Mouse (Mus musculus): ENCODE data around the gene Pfdn2. TPM values are rescaled to one million over a fixed set of nuclear protein-coding genes. Genes with fewer than 3 reads are reported as not detected.
A peak's percentile ranks its signal among the peaks of the same experiment; 100 is the strongest.
"Not testable (repeated sequence)": the region's sequence is repeated elsewhere in the genome, so short reads cannot be mapped to it uniquely, and the experiment has no call there.

Gene Pfdn2
- polyA plus RNA-seq, 1 experiment from 2014 or later, result 30.9 TPM

- peaks cover 26% of the 10 kb centered on the region for H3K4me1 ChIP-seq (ENCODE audit: control insufficient read depth, low read depth, low read length)
- H3K36me3 ChIP-seq (ENCODE audit: control insufficient read depth, insufficient read depth); ATAC-seq (ENCODE audit: low read depth); H3K27ac ChIP-seq (ENCODE audit: low read length); H3K4me3 ChIP-seq (ENCODE audit: low read depth, low read length); H3K9me3 ChIP-seq (replicated peaks; ENCODE audit: control insufficient read depth, low read length); H3K9ac ChIP-seq (ENCODE audit: low read depth, low read length); H3K27me3 ChIP-seq (ENCODE audit: control insufficient read depth, insufficient read depth, low read depth, low read length); H3K4me2 ChIP-seq (ENCODE audit: low read depth, low read length): not testable (repeated sequence)
- 68% methylated on average over 3 of the region's 4 CpGs for WGBS (ENCODE audit: insufficient replicate concordance)
Observed at GRCm38 (mm10) chr1:171326588-171326987, 18.9 kb upstream of the Pfdn2 start.

- H3K9ac ChIP-seq (ENCODE audit: low read depth, low read length), result peak overlapping the region; percentile 93
- no peak for ATAC-seq (ENCODE audit: low read depth)
- H3K4me1 ChIP-seq (ENCODE audit: control insufficient read depth, low read depth, low read length), result peaks cover 25% of the 10 kb centered on the region
- peak overlapping the region; percentile 95 for H3K4me2 ChIP-seq (ENCODE audit: low read depth, low read length)
- peak overlapping the region; percentile 71 for H3K4me3 ChIP-seq (ENCODE audit: low read depth, low read length)
- H3K27me3 ChIP-seq (ENCODE audit: control insufficient read depth, insufficient read depth, low read depth, low read length), result no peaks in the 10 kb centered on the region
- H3K27ac ChIP-seq (ENCODE audit: low read length), result peak overlapping the region; percentile 90
- no peaks in the 10 kb centered on the region for H3K36me3 ChIP-seq (ENCODE audit: control insufficient read depth, insufficient read depth)
- no peaks in the 10 kb centered on the region for H3K9me3 ChIP-seq (replicated peaks; ENCODE audit: control insufficient read depth, low read length)
- 24% methylated on average over 9 of the region's 9 CpGs for WGBS (ENCODE audit: insufficient replicate concordance)
Observed at GRCm38 (mm10) chr1:171328244-171328643, 17.2 kb upstream of the Pfdn2 start.

GRCm38 (mm10) chr1:171328839-171329432, 16.5 kb upstream of the Pfdn2 start, which contains the start of gene Dedd:
TSS of gene Dedd (plus strand) at chr1:171329145.
- H3K4me3 ChIP-seq (ENCODE audit: low read depth, low read length), result peak within 1 kb of the TSS; percentile 71
- H3K9ac ChIP-seq (ENCODE audit: low read depth, low read length), result peak within 1 kb of the TSS; percentile 93
- peak; percentile 86 for ATAC-seq (ENCODE audit: low read depth)
- WGBS (ENCODE audit: insufficient replicate concordance), result 1% methylated on average over 47 of the region's 48 CpGs
- H3K9me3 ChIP-seq (replicated peaks; ENCODE audit: control insufficient read depth, low read length), result no peaks in the 10 kb centered on the region
- peak within 1 kb of the TSS; percentile 95 for H3K4me2 ChIP-seq (ENCODE audit: low read depth, low read length)
- H3K27ac ChIP-seq (ENCODE audit: low read length), result peak within 1 kb of the TSS; percentile 90
- no peaks in the 10 kb centered on the region for H3K27me3 ChIP-seq (ENCODE audit: control insufficient read depth, insufficient read depth, low read depth, low read length)
- H3K36me3 ChIP-seq (ENCODE audit: control insufficient read depth, insufficient read depth), result no peaks in the 10 kb centered on the region
- H3K4me1 ChIP-seq (ENCODE audit: control insufficient read depth, low read depth, low read length), result peaks cover 25% of the 10 kb centered on the region

- no peaks in the 10 kb centered on the region for H3K9me3 ChIP-seq (replicated peaks; ENCODE audit: control insufficient read depth, low read length)
- peak overlapping the region; percentile 95 for H3K4me2 ChIP-seq (ENCODE audit: low read depth, low read length)
- H3K4me3 ChIP-seq (ENCODE audit: low read depth, low read length), result peak overlapping the region; percentile 71
- H3K4me1 ChIP-seq (ENCODE audit: control insufficient read depth, low read depth, low read length), result peaks cover 25% of the 10 kb centered on the region
- under 1% methylated on average over 44 of the region's 61 CpGs for WGBS (ENCODE audit: insufficient replicate concordance)
- peak; percentile 73 for ATAC-seq (ENCODE audit: low read depth)
- H3K9ac ChIP-seq (ENCODE audit: low read depth, low read length), result peak overlapping the region; percentile 93
- peak overlapping the region; percentile 90 for H3K27ac ChIP-seq (ENCODE audit: low read length)
- no peaks in the 10 kb centered on the region for H3K27me3 ChIP-seq (ENCODE audit: control insufficient read depth, insufficient read depth, low read depth, low read length)
- H3K36me3 ChIP-seq (ENCODE audit: control insufficient read depth, insufficient read depth), result no peaks in the 10 kb centered on the region
Observed at GRCm38 (mm10) chr1:171329433-171330215, 15.8 kb upstream of the Pfdn2 start.

- Histone ChIP-seq H3K27me3 (ENCODE audit: control insufficient read depth, insufficient read depth, low read depth, low read length) (no peaks in the 10 kb centered on the region), H3K27ac (ENCODE audit: low read length) (peak overlapping the region; percentile 90), H3K4me2 (ENCODE audit: low read depth, low read length) (peak overlapping the region; percentile 95), H3K9me3 (replicated peaks; ENCODE audit: control insufficient read depth, low read length) (no peaks in the 10 kb centered on the region), H3K9ac (ENCODE audit: low read depth, low read length) (peak overlapping the region; percentile 93), H3K4me3 (ENCODE audit: low read depth, low read length) (peak overlapping the region; percentile 71), H3K4me1 (ENCODE audit: control insufficient read depth, low read depth, low read length) (peaks cover 25% of the 10 kb centered on the region), H3K36me3 (ENCODE audit: control insufficient read depth, insufficient read depth) (no peaks in the 10 kb centered on the region)
- WGBS (ENCODE audit: insufficient replicate concordance), result 2% methylated on average over 4 of the region's 4 CpGs
- no peak for ATAC-seq (ENCODE audit: low read depth)
Observed at GRCm38 (mm10) chr1:171330216-171330560, 15.3 kb upstream of the Pfdn2 start.

- no peak for ATAC-seq (ENCODE audit: low read depth)
- H3K36me3 ChIP-seq (ENCODE audit: control insufficient read depth, insufficient read depth), result peaks cover 24% of the 10 kb centered on the region
- no peaks in the 10 kb centered on the region for H3K27me3 ChIP-seq (ENCODE audit: control insufficient read depth, insufficient read depth, low read depth, low read length)
- no peak overlapping the region for H3K9ac ChIP-seq (ENCODE audit: low read depth, low read length)
- H3K4me2 ChIP-seq (ENCODE audit: low read depth, low read length), result no peak overlapping the region
- H3K9me3 ChIP-seq (replicated peaks; ENCODE audit: control insufficient read depth, low read length), result peaks cover 2% of the 10 kb centered on the region; the same call in 1 of the 2 replicates
- peaks cover 15% of the 10 kb centered on the region for H3K4me1 ChIP-seq (ENCODE audit: control insufficient read depth, low read depth, low read length)
- H3K27ac ChIP-seq (ENCODE audit: low read length), result no peak overlapping the region
- WGBS (ENCODE audit: insufficient replicate concordance), result 90% methylated on average over 16 of the region's 16 CpGs
- H3K4me3 ChIP-seq (ENCODE audit: low read depth, low read length), result no peak overlapping the region
Observed at GRCm38 (mm10) chr1:171342262-171343207, 2.9 kb upstream of the Pfdn2 start.

- H3K9ac ChIP-seq (ENCODE audit: low read depth, low read length), result no peak overlapping the region
- peak overlapping the region; percentile 86; the same call in 1 of the 2 replicates for H3K4me3 ChIP-seq (ENCODE audit: low read depth, low read length)
- peak overlapping the region; percentile 8; the same call in 1 of the 2 replicates for H3K27ac ChIP-seq (ENCODE audit: low read length)
- peak overlapping the region; percentile 81 for H3K4me2 ChIP-seq (ENCODE audit: low read depth, low read length)
- H3K9me3 ChIP-seq (replicated peaks; ENCODE audit: control insufficient read depth, low read length), result peaks cover 2% of the 10 kb centered on the region; the same call in 1 of the 2 replicates
- WGBS (ENCODE audit: insufficient replicate concordance), result 74% methylated on average over 9 of the region's 9 CpGs
- peaks cover 19% of the 10 kb centered on the region; the same call in 1 of the 2 replicates for H3K36me3 ChIP-seq (ENCODE audit: control insufficient read depth, insufficient read depth)
- ATAC-seq (ENCODE audit: low read depth), result peak; percentile 35
- H3K27me3 ChIP-seq (ENCODE audit: control insufficient read depth, insufficient read depth, low read depth, low read length), result no peaks in the 10 kb centered on the region
- peaks cover 15% of the 10 kb centered on the region for H3K4me1 ChIP-seq (ENCODE audit: control insufficient read depth, low read depth, low read length)
Observed at GRCm38 (mm10) chr1:171343922-171344677, 1.4 kb upstream of the Pfdn2 start.

GRCm38 (mm10) chr1:171344715-171345114, 755 bp upstream of the Pfdn2 start:
- peak overlapping the region; percentile 80 for H3K9ac ChIP-seq (ENCODE audit: low read depth, low read length)
- H3K4me1 ChIP-seq (ENCODE audit: control insufficient read depth, low read depth, low read length), result peaks cover 15% of the 10 kb centered on the region
- peaks cover 18% of the 10 kb centered on the region; the same call in 1 of the 2 replicates for H3K36me3 ChIP-seq (ENCODE audit: control insufficient read depth, insufficient read depth)
- peak overlapping the region; percentile 81 for H3K4me2 ChIP-seq (ENCODE audit: low read depth, low read length)
- WGBS (ENCODE audit: insufficient replicate concordance), result 62% methylated on average over 9 of the region's 9 CpGs
- H3K27ac ChIP-seq (ENCODE audit: low read length), result peak overlapping the region; percentile 80
- ATAC-seq (ENCODE audit: low read depth), result peak; percentile 53
- no peaks in the 10 kb centered on the region for H3K27me3 ChIP-seq (ENCODE audit: control insufficient read depth, insufficient read depth, low read depth, low read length)
- H3K4me3 ChIP-seq (ENCODE audit: low read depth, low read length), result peak overlapping the region; percentile 86
- peaks cover 2% of the 10 kb centered on the region; the same call in 1 of the 2 replicates for H3K9me3 ChIP-seq (replicated peaks; ENCODE audit: control insufficient read depth, low read length)

Data from liver, embryonic 16.5 days (tissue).